Mouse (Mus musculus) adrenal gland, adult 18-20 months (tissue): ENCODE measurements around the gene Gpr107. TPM values are rescaled to one million over a fixed set of nuclear protein-coding genes. Genes with fewer than 3 reads are reported as not detected.
A peak's percentile ranks its signal among the peaks of the same experiment; 100 is the strongest.

ENCODE experiments used
- DNase-seq, 2 experiments: peaks; one replicate each; pipeline ENCODE4 v3.0.0; 2021 to 2022; ENCODE audit warnings: low spot score in 2 of 2
- total RNA-seq, 2 experiments: library from RNA; stranded (reverse); gene quantifications; 1 replicate in 1 of 2; 2 replicates in 1 of 2; pipeline ENCODE4 v1.2.3; 2021

Gene Gpr107
- total RNA-seq, 2 experiments from 2014 or later: 52.7 to 60.2 TPM

DNA sequence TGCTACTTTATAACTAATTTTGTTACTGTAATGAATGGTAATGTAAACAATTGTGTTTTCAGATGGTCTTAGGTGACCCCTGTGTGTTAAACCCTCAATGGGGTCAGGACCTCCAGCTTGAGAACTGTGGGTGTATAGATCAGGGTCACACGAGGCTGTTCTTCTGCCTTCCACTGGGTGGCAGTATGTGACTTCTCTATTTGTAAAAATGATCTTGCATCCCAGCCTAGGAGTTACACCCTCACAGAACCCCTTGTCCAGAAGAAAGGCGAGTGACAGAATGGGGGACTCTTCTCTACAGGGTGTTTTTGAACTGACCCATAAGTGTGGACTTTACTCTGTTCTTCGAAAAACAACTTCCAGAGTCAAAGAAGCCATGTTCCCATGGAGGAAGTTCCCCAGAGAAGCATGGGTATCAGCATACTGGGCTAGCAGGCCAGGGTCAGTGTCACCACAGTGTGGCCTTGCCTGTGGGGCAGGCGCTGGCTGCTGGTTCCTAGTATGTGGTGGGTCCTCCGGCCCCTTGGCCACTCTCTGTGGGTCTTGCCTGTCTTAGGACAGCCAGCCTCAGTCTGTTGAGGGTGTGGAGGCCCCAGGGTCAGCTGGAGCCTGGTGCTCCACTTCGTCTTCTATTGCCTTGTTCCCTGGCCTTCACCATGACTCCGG, 42.4 kb downstream of the Gpr107 start:
- no peak for DNase-seq

DNA sequence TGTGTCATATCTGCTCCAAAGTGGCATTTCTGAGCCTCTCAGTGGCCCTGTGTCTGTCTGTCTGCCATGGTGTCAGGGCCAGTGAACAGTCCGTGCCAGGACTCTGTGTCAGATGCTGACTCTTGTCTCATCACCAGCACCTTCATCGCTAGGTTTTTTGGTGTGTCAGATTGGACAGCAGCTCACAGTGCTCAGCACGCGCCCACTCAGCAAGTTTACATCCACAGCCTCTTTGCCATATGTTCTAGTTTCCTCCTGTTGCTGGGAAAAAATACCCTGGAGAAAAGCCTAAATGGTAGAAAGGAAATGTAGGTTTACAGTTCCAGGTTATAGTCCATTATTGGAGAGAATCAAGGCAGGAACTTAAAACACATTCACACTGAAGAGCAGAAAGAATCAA, 46.5 kb downstream of the Gpr107 start:
- no peak for DNase-seq

DNA sequence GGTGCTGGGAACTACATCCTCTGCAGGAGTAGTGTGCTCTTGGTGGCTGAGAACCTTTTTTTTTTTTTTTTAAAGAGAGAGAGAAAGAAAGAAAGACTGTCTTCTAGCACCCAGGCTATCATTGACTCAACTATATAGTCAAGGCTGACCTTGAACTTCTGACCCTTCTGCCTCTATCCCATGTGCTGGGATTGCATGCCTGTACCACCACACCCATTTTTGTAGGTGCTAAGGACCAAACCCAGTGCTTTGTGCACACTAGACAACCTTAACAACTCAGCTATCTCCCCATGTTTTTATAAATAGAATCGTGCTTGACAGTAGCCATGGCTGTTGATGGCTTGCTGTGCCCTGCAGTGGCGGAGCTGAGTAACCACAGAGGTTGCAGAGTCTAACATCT, 47.9 kb downstream of the Gpr107 start:
- DNase-seq: no peak

DNA sequence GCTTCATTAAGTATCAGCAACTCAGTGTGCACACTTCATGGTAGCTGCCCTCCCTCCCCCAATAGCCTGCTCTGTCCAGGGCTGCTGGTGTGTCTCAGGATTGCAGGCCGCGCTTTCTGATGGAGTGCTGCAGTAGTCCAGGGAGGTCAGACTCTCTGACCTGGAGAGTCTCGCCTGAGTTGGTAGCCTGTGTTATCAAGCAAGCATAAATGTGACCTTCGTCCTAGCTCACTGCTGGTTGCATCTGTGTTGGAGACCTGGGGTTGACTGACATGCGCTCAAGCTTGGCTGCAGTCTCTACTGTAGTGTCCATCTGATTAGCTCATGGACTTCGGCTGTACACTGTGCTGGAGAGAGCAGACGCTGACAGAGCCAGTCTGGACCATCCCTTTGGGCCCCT, 49.7 kb downstream of the Gpr107 start:
- DNase-seq: no peak

DNA sequence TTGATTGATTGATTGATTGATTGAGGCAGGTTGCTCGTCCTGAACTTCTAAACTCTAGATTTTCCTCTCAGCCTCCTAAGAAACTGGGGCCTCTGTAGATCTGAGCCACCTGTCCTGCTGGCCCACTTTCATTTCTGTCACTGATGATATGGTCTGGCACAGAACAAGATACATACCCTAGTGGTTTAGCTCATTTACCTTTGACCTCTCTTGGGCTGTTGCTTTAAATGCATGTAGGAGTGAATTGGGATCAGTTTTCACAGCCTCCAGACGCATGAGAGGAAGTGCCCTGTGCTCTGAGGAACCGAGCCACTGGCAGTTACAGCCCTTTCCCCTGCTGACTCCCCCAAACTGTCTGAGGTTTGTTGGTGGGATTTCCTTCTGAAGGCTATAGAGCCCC, 50.2 kb downstream of the Gpr107 start:
- no peak for DNase-seq

DNA sequence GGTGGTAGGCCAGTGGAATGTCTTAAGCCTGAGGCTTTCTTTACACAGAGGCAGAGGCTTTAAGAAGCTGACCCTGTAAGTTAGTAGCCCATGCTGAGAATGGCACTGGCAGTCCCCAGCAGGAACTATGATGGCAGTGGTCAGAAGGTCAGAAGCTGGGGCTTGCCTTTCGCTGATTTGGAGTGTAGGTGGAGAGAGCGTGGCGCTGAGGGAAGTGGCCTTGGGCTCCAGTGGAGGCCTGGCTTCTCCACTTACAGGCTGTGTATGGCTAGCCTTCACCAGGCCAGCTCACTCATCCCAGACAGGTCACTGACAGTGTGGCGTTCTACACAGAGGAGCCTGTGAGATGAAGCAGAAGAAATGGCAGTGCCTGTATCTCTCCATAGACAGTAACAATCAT, 50.8 kb downstream of the Gpr107 start:
- DNase-seq: peak in 1 of 2 experiments; percentile 35

DNA sequence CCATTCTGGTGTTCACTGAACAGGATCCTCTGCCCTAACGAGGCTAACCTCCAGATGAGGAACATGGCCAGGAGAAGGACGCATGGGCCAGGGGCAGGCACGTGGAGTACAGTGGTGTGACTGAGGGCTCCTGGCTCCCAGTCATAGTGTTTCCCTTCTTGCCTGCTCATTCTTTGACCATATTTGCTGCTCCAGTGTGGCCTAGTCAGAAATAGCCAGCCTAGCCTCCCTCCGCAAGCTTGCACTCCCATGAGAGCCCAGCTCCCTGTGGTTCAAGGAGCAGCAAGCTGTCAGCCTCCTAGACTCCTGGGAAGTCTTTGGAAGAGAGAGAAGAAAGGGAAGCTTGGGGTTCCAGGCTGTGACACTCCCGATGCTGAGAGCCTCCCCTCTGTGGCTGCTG, 52.6 kb downstream of the Gpr107 start:
- no peak for DNase-seq

DNA sequence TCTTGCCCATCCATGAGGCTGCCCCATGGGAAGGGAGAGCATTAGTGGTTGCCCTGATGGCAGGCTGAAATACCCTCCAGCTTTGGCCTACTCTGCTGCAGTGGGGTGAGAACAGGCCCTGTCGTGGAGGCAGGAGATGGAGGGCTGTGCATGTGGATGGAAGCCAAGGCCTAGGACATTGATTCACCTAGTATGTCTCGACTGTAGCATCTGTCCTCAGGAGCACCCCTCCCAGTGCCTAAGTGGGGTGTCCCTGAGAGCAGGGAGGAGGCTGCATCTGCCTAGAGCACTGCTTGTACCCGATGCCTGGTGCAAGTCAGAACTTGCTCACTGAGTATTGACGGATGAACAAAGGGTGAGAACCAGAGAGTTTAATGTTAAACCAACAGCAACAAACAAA, 54.1 kb downstream of the Gpr107 start:
- no peak for DNase-seq

DNA sequence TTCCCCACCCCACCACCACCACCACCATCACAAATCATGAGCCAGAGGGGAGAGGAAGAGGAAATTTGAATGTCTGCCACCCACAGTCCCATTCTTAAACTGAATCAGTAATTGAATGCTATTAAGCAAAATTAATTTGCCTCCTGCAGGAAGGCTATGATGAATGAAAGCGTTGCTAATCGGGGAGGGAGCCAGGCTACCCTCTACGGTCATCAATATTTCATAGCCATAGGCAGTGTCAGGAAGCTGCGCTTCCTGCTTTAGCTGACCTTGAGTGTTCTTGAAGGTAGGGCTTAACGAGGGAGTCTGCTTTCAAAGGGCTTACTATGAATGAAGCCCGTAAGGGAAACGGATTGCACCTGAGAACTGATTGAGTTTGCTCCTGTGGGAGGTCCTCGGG, 54.8 kb downstream of the Gpr107 start:
- DNase-seq: no peak

DNA sequence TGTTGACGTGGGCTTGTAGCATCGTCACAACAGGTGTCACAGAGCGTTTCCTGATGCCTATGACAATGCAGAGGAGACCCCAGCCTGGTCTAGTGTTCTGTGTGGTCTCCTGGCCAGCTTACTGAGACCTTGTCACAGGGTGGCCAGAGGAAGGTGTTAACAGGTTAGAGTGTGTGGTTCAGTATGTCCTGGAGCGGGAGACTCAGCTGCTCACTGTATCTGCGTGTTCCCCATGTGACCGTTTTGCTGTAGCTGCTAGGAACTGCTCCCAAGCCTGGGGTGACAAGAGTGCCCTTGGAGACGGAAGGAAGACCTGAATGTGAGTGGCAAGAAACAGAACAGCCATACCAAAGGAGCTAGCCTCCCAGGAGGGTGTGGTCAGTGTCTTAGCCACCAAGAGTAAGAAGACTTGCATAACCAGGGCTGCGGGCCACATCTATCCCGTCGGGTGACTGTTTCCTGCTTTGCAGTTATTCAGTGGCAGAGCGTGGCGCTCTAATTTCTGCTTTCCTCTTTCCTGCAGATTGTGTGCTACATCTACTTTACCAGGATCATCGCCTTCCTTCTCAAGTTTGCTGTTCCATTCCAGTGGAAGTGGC, 56.5 kb downstream of the Gpr107 start:
- no peak for DNase-seq

DNA sequence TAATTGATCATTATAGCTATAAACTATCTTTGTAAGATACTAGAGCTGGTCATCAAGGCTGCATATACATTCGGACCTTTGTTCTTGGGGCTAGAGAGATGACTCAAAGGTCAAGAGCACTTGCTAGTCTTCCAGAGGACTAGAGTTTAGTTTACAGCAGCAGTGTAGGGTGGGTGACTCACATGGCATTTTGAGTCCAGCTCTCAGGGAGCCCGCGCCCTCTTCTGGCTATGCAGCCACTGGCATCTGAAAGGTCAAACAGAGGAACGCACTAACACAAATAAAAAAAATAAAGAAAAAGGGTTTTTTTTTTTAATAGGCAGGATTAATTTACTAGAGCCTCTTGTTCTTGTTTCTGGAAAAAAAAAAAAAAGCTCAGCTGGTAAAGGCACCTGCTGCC, 57.4 kb downstream of the Gpr107 start:
- DNase-seq: peak; percentile 48 to 57

DNA sequence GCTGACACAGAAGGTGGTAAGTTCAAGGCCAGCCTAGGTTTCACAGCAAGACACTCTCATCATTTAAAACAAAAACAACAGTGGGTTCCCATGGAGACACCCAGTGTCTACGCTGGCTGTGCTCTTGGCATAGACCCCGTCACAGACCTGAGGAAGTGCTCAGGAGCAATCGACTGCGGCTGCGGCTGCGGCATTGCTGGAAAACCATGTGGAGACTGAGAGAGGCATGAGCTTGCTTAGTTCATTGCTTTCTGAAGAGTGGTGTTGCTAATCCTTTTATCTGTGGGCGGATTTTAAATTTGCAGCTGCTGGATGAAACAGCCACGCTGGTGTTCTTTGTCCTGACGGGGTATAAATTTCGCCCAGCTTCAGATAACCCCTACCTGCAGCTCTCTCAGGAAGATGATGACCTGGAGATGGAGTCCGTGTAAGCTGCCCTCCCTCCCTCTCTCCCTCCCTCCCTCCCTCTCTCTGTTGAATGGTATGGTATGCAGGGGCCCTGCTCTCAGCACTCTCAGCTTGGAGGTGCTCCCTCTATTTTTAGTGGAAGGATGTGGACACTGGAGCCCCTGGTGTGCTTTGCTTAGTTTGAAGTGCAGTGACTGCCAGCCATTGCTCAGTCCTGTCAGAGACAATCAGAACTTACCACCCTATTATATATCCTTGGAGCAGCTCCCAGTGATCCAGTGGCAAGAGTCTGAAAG, 58.2 kb downstream of the Gpr107 start:
- DNase-seq: no peak

DNA sequence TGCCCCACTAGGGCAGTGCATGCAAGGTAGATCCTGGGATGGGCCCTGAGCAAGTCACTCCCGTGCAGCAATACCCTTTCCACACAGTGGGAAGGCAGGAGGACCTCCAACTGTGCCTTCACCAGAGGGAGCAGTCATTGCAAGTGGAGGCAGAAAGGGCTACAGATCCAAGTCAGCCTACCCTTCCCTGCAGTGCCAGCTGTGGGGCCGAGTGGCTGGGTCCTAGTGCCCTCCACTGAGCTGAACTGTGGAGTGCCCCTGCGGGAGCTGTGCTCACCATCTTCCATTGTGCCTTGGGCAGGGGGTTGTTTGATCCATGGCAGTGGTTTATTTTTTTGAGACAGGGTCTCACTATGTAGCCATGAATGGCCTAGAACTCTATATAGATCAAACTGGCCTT, 59.1 kb downstream of the Gpr107 start:
- DNase-seq: no peak

DNA sequence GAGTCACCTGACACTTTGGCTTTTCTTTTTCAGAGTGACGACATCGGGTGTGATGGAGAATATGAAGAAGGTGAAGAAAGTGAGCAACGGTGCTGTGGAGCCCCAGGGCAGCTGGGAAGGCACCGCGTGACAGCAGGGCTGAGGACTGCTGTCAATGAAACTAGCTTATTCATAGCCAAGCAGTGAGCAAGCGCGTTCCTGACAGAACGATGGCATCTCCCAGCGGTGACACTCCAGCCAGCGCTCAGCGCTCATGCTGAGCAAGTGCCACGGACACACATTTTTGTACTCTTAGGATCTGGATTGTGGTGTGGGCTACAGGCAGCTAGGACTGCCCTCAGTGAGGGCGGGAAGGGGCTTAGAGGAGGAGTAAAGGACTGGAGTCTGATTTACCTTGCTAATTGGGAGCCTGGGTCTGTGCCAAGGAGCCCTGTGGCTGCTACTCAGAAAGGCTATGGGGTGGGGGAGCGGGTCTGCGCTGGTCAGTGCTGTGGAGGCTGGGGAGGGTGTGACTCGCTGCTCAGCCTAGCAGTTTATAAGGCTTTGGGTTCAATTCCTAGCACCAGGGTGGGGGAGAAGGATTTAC, 62.2 kb downstream of the Gpr107 start:
- DNase-seq: no peak

DNA sequence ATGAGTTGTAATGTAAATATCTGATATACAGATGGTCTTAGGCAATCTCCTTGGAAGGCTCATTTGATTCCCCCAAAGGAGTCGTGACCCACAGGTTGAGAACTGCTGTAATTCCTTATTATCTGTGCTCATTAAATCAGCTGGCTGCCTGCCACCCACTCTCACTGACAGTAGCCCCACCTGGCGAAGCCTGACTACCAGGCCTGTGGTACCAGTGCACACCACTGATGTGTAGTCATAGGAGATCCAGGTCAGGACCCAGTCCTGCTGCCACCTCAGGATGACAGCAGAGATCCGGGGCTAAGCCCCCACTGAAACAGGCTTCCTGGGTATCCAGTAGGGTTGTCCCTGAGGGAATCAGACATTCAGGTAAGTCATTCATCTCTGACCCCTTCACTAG, 66.5 kb downstream of the Gpr107 start:
- DNase-seq: no peak

DNA sequence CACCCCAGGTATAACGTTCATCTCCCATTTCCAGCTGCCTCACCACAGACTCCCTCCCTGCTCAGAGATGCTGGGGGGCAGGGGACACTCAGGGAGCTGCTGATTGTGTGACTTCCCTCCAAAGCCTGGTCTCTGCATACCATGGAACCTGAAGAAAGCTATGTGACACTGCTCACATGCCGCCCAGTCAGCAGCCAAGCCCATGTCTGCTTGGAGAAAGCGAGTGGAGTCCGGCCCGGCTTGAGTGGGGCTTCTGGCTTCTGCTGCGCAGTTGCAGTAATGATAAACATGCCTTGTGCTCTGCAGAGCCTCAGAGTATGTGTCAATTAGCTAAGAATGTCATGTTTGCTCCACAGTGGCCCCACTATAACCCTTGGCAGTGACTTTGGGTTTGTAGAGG, 67.4 kb downstream of the Gpr107 start:
- DNase-seq: no peak

DNA sequence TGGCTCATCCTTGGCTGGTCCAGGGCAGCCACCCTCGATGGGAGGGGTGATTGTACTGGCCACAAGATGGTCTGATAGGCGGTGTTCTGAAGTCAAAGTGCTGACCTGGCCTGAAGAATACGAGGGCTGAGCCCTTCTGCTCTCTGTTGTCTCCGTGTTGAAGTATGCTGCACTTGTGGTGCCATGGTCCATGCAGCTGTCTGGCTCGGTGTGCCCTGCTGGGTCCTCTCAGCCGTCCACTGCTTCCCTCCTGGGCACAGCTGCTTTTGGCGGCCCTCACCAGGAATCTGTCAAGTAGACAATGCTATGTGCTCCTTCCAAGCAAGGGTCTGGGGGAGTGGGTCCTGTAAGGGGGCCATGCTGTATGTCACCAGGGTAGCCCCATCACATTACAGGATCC, 68.7 kb downstream of the Gpr107 start:
- no peak for DNase-seq

DNA sequence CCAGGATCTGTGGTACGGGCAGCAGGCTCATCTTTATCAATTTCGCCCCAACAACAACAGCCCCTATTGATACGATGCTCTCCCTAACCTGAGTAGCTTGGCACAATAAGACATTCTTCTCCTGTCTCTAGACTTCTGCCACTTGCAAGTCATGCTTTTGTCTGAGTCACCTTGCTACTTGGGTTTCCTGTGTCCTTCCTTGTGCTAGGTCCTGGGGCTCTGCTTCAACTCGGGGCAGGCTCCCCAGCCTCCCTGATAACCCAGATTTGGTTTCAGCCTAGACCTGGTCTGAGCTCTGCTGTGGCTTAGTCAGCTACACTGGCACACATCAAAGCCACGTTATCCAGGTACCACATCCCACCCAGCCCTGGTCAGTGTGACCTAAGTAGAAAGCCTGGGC, 69.5 kb downstream of the Gpr107 start:
- DNase-seq: no peak

DNA sequence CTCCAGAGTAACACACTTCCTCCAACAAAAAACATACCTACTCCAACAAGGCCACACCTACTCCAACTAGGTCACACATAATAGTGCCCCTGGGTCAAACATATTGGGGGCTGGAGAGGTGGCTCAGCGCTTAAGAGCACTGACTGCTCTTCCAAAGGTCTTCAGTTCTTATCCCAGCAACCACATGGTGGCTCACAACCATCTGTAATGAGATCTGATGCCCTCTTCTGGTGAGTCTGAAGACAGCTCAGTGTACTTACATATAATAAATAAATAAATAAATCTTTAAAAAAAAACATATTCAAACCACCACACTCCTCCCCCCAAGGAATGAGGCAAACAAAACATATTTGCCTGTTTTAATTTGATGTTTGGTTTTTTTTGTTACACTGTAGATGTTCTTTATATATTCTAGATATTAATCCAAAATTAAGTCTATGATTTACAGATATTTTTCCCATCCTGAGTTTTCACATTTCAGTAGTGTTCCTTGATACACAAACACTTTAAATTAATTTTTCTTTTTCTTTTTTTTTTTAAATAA, 76.7 kb downstream of the Gpr107 start:
- DNase-seq: no peak

DNA sequence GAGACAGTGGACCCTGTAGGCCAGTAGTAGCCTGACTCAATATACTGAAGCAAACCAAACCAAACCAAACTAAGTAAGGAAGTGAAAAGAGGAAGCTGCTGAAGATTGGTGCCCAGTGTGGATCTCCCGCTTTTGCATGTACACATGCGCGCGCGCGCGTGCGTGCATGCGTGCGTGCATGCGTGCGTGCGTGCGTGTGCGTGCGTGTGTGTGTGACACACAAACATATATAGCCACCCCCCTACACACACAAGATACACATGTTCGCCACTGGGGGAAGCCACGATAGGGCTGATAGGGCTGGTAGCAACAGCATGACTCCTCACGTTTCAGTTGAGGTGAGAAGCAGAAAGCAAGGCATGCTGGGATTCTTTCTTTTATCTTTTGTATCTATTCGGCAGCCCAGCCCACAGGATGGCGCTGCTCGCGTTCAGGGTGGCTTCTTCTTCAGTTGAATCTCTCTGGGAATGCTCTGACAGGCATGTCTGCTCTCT, 87.1 kb downstream of the Gpr107 start:
- DNase-seq: no peak

DNA sequence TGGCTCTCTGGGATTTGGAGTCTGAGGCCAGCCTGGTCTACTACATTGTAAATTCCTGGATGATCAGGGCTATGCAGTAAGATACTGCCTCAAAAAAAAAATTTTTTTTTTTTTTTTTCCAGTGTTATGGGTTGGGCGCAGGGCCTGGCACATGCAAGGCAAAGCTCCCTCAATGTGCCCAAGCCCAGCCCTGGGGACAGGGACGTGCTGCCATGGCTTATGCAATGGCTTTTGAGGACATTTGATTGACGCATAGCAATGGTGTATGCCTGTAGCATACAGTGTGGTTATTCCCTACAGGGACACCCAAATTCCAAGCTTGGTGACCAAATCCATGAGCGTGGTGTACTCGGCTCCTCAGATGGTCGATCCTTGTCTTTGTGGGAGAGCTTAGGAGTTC, 87.7 kb downstream of the Gpr107 start:
- DNase-seq: no peak

DNA sequence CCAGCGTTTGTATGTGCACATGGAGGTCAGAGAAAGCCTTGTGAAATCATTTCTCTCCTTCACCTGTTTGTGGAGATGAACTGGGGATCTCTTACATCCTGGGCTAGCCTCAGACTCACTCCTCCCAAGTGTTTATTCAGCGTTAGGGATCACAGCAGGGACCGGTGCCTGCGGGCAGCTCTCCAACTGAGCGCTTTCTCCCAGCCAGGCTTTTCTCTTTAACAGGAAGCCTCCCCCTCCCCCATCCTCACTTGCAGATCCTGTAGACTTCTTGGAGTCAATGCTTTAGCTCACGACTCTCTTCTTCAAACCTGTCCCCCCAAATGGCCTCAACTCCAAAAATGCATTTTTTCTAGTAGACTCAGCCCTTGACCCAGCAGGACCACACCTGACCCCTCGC, 89.5 kb downstream of the Gpr107 start:
- no peak for DNase-seq
